Comparison of ENCODE assay signal across 8 mouse cellular contexts in genomic region chr10:77590812-77591211, GRCm38 (mm10). TPM values are rescaled to one million over a fixed set of nuclear protein-coding genes. Genes with fewer than 3 reads are reported as not detected.
DNase-seq lines count a peak whose midpoint lies in the region; ATAC-seq and TF ChIP-seq lines count a peak whose summit lies in the region.

No protein-coding gene starts in this region.

- no peak overlapping the region for H3K4me2 ChIP-seq in embryonic facial prominence, embryonic 13.5 days
- H3K4me2 ChIP-seq in hindbrain, embryonic 15.5 days = no peak overlapping the region
- H3K4me2 ChIP-seq in liver, embryonic 11.5 days = no peak overlapping the region

- 0 out of 2 replicates have a peak, but pooled peaks have one; percentile 22 for ATAC-seq in embryonic facial prominence, embryonic 13.5 days (ENCODE audit: insufficient number of reproducible peaks, insufficient read depth, low FRiP score, low TSS enrichment, low read depth)
- ATAC-seq in hindbrain, embryonic 15.5 days (ENCODE audit: low FRiP score, low read depth) = 0 out of 2 replicates have a peak, but pooled peaks have one; percentile 18
- peak; percentile 87 for ATAC-seq in liver, embryonic 11.5 days (replicated peaks; ENCODE audit: low FRiP score)
- peak; percentile 76 for ATAC-seq in monocyte, adult 5-6 weeks (replicated peaks; ENCODE audit: insufficient number of reproducible peaks, low FRiP score, low TSS enrichment, poor library complexity, severe bottlenecking)

- peak overlapping the region; percentile 27; the same call in 1 of the 2 replicates for H3K9ac ChIP-seq in embryonic facial prominence, embryonic 13.5 days
- H3K9ac ChIP-seq in hindbrain, embryonic 15.5 days = no peak overlapping the region
- H3K9ac ChIP-seq in liver, embryonic 11.5 days (ENCODE audit: low read depth, low read length) = no peak overlapping the region

- TF ChIP-seq CTCF in left cerebral cortex, adult 2 months (IDR thresholded peaks at IDR 0.05) = peak; percentile 70

- peak overlapping the region; percentile 72 for H3K27ac ChIP-seq in left cerebral cortex, adult 2 months
- no peak overlapping the region for H3K27ac ChIP-seq in embryonic facial prominence, embryonic 13.5 days
- no peak overlapping the region for H3K27ac ChIP-seq in hindbrain, embryonic 15.5 days (replicated peaks)
- peak overlapping the region; percentile 67 for H3K27ac ChIP-seq in liver, embryonic 11.5 days (ENCODE audit: low read depth, low read length)

- no peak overlapping the region for H3K4me3 ChIP-seq in left cerebral cortex, adult 2 months
- no peak overlapping the region for H3K4me3 ChIP-seq in embryonic facial prominence, embryonic 13.5 days
- H3K4me3 ChIP-seq in hindbrain, embryonic 15.5 days = no peak overlapping the region
- no peak overlapping the region for H3K4me3 ChIP-seq in liver, embryonic 11.5 days (ENCODE audit: low read depth, low read length)

- no peaks in the 10 kb centered on the region for H3K27me3 ChIP-seq in embryonic facial prominence, embryonic 13.5 days
- no peaks in the 10 kb centered on the region for H3K27me3 ChIP-seq in hindbrain, embryonic 15.5 days
- no peaks in the 10 kb centered on the region for H3K27me3 ChIP-seq in liver, embryonic 11.5 days (replicated peaks; ENCODE audit: control insufficient read depth, insufficient read depth, low read length)

- 43% methylated on average over 6 of the region's 6 CpGs for WGBS in embryonic facial prominence, embryonic 13.5 days
- WGBS in hindbrain, embryonic 15.5 days = 42% methylated on average over 6 of the region's 6 CpGs
- 40% methylated on average over 6 of the region's 6 CpGs for WGBS in liver, embryonic 11.5 days

- peaks cover 97% of the 10 kb centered on the region for H3K36me3 ChIP-seq in embryonic facial prominence, embryonic 13.5 days
- H3K36me3 ChIP-seq in hindbrain, embryonic 15.5 days = peaks cover 49% of the 10 kb centered on the region
- H3K36me3 ChIP-seq in liver, embryonic 11.5 days (ENCODE audit: control insufficient read depth, insufficient read depth, low read length) = peaks cover 46% of the 10 kb centered on the region

- intact Hi-C loops in left cerebral cortex, adult 2 months (cut with DNase I) = loop anchor here (1.0 to 10.0 kb wide), 2 partner anchors 15 to 166 kb away; partner anchors contain the start of genes Gm49325 and Sumo3

- no peaks in the 10 kb centered on the region for H3K9me3 ChIP-seq in embryonic facial prominence, embryonic 13.5 days
- no peaks in the 10 kb centered on the region for H3K9me3 ChIP-seq in hindbrain, embryonic 15.5 days
- no peaks in the 10 kb centered on the region for H3K9me3 ChIP-seq in liver, embryonic 11.5 days (ENCODE audit: control insufficient read depth, low read length)

- DNase-seq in left cerebral cortex, adult 2 months (ENCODE audit: extremely low spot score in 1 of 2, low spot score in 2 of 2) = peak; percentile 54 to 59
- DNase-seq in left cerebral cortex, adult 11 months (ENCODE audit: low spot score) = no peak
- peak; percentile 50 for DNase-seq in adrenal gland, postnatal 25 days
- DNase-seq in liver, embryonic 11.5 days (ENCODE audit: low spot score) = no peak
- peak; percentile 73 to 74 for DNase-seq in thymus, postnatal 36 days

- 0 out of 2 replicates have a peak, but pooled peaks cover 3% of the 10 kb centered on the region for H3K4me1 ChIP-seq in embryonic facial prominence, embryonic 13.5 days
- H3K4me1 ChIP-seq in hindbrain, embryonic 15.5 days (replicated peaks) = peaks cover 14% of the 10 kb centered on the region; the same call in 1 of the 2 replicates
- H3K4me1 ChIP-seq in liver, embryonic 11.5 days (replicated peaks; ENCODE audit: control insufficient read depth, insufficient read depth, low read length) = peaks cover 40% of the 10 kb centered on the region

RNA-seq across cellular contexts. Expression of gene Pttg1ip, which starts 9.3 kb away (rescaled TPM):
- total RNA-seq in left cerebral cortex, adult 2 months (2021) = 10 to 100 TPM; 71.6 to 77.6 TPM
- 154 and 195 TPM in 2 replicates for total RNA-seq in adrenal gland, postnatal 25 days (2021)
- 104 and 109 TPM in 2 replicates for polyA plus RNA-seq in embryonic facial prominence, embryonic 13.5 days (2015; fragmentation: Nextera tagmentation; extraction: Ambion mirVana)
- 75.2 and 81.7 TPM in 2 replicates for polyA plus RNA-seq in hindbrain, embryonic 15.5 days (2015; fragmentation: Nextera tagmentation; extraction: Ambion mirVana)
- 94.0 and 99.7 TPM in 2 replicates for polyA plus RNA-seq in liver, embryonic 11.5 days (2014; fragmentation: Nextera tagmentation; extraction: Ambion mirVana)
- 79.9 to 128 TPM (median 104 TPM) in 3 replicates for total RNA-seq in monocyte, adult 5-6 weeks (2017)

RNA-seq across cellular contexts. Expression of gene Sumo3, which starts 15.1 kb away (rescaled TPM):
- total RNA-seq in left cerebral cortex, adult 2 months (2021) = 100 to 1,000 TPM; 142 to 156 TPM
- 104 and 117 TPM in 2 replicates for total RNA-seq in adrenal gland, postnatal 25 days (2021)
- 393 and 397 TPM in 2 replicates for polyA plus RNA-seq in embryonic facial prominence, embryonic 13.5 days (2015; fragmentation: Nextera tagmentation; extraction: Ambion mirVana)
- 282 and 283 TPM in 2 replicates for polyA plus RNA-seq in hindbrain, embryonic 15.5 days (2015; fragmentation: Nextera tagmentation; extraction: Ambion mirVana)
- polyA plus RNA-seq in liver, embryonic 11.5 days (2014; fragmentation: Nextera tagmentation; extraction: Ambion mirVana) = 249 and 271 TPM in 2 replicates
- total RNA-seq in monocyte, adult 5-6 weeks (2017) = 84.2 to 128 TPM (median 126 TPM) in 3 replicates

RNA-seq across cellular contexts. Expression of gene Gm49325, which starts 15.2 kb away (rescaled TPM):
- total RNA-seq in left cerebral cortex, adult 2 months (2021) = 1 to 10 TPM; 2.0 to 5.3 TPM
- 20.9 TPM in 1 of 2 replicates, not detected in the other for total RNA-seq in adrenal gland, postnatal 25 days (2021)
- 2.6 and 4.1 TPM in 2 replicates for polyA plus RNA-seq in embryonic facial prominence, embryonic 13.5 days (2015; fragmentation: Nextera tagmentation; extraction: Ambion mirVana)
- polyA plus RNA-seq in hindbrain, embryonic 15.5 days (2015; fragmentation: Nextera tagmentation; extraction: Ambion mirVana) = 2.9 TPM in 1 of 2 replicates, not detected in the other
- polyA plus RNA-seq in liver, embryonic 11.5 days (2014; fragmentation: Nextera tagmentation; extraction: Ambion mirVana) = 1.8 and 4.5 TPM in 2 replicates
- total RNA-seq in monocyte, adult 5-6 weeks (2017) = 1.7 to 5.5 TPM in 2 of 3 replicates, not detected in the other

RNA-seq across cellular contexts. Expression of gene Ube2g2, which starts 31.3 kb away (rescaled TPM):
- 10 to 100 TPM; 47.4 to 48.0 TPM for total RNA-seq in left cerebral cortex, adult 2 months (2021)
- 45.4 and 45.5 TPM in 2 replicates for total RNA-seq in adrenal gland, postnatal 25 days (2021)
- 76.4 and 80.3 TPM in 2 replicates for polyA plus RNA-seq in embryonic facial prominence, embryonic 13.5 days (2015; fragmentation: Nextera tagmentation; extraction: Ambion mirVana)
- polyA plus RNA-seq in hindbrain, embryonic 15.5 days (2015; fragmentation: Nextera tagmentation; extraction: Ambion mirVana) = 83.8 and 90.0 TPM in 2 replicates
- polyA plus RNA-seq in liver, embryonic 11.5 days (2014; fragmentation: Nextera tagmentation; extraction: Ambion mirVana) = 62.1 and 67.9 TPM in 2 replicates
- 60.6 to 127 TPM (median 70.3 TPM) in 3 replicates for total RNA-seq in monocyte, adult 5-6 weeks (2017)

Comparison
In these comparisons a context has a peak if more than half of its experiments do, and no peak if none do; other contexts are left out.
1. DNase-seq: peak in left cerebral cortex, adult 2 months (2 of 2), adrenal gland, postnatal 25 days (single experiment) and thymus, postnatal 36 days (2 of 2); none in left cerebral cortex, adult 11 months (single experiment) and liver, embryonic 11.5 days (single experiment).
2. H3K27ac ChIP-seq: peak in left cerebral cortex, adult 2 months (single experiment) and liver, embryonic 11.5 days (single experiment); none in embryonic facial prominence, embryonic 13.5 days (single experiment) and hindbrain, embryonic 15.5 days (single experiment).
3. ATAC-seq: peak in every context shown above with its lines; median percentile 87 in liver, embryonic 11.5 days; 76 in monocyte, adult 5-6 weeks; 22 in embryonic facial prominence, embryonic 13.5 days; 18 in hindbrain, embryonic 15.5 days.